Mouse (Mus musculus): Measurements from ENCODE around the gene Kctd21. TPM values are rescaled to one million over a fixed set of nuclear protein-coding genes. Genes with fewer than 3 reads are reported as not detected.

Kctd21 gene
- total RNA-seq, 2 experiments from 2014 or later: 2.6 to 3.1 TPM

- intact Hi-C loops (cut with DNase I): no loop called here
- DNase-seq: no peak
These were observed 14.1 kb downstream of the Kctd21 start for GRCm38 (mm10) chr7:97346111-97346821.

GRCm38 (mm10) chr7:97346822-97347166, 14.7 kb downstream of the Kctd21 start:
- DNase-seq: no peak
- intact Hi-C loops (cut with DNase I): no loop called here

- DNase-seq: no peak
- intact Hi-C loops (cut with DNase I): no loop called here
These were observed 15.3 kb downstream of the Kctd21 start for GRCm38 (mm10) chr7:97347464-97347863.

- no peak for DNase-seq
- intact Hi-C loops (cut with DNase I): no loop called here
These were observed 16.2 kb downstream of the Kctd21 start for GRCm38 (mm10) chr7:97348318-97348717.

- no peak for DNase-seq
- intact Hi-C loops (cut with DNase I): no loop called here
These were observed 16.7 kb downstream of the Kctd21 start for GRCm38 (mm10) chr7:97348836-97349235.

GRCm38 (mm10) chr7:97349438-97349837, 17.3 kb downstream of the Kctd21 start:
- DNase-seq: no peak
- intact Hi-C loops (cut with DNase I): no loop called here

GRCm38 (mm10) chr7:97350891-97351290, 18.8 kb downstream of the Kctd21 start:
- intact Hi-C loops (cut with DNase I): no loop called here

GRCm38 (mm10) chr7:97351792-97352513, 19.8 kb downstream of the Kctd21 start:
- intact Hi-C loops (cut with DNase I): no loop called here
- no peak for DNase-seq

More at GRCm38 (mm10) chr7:97350891-97351290, 18.8 kb downstream of the Kctd21 start:
- no peak for DNase-seq

- no peak for DNase-seq
- intact Hi-C loops (cut with DNase I): no loop called here
These were observed 21.2 kb downstream of the Kctd21 start for GRCm38 (mm10) chr7:97353356-97353755.

- intact Hi-C loops (cut with DNase I): no loop called here
- DNase-seq: no peak
These were observed 23.1 kb downstream of the Kctd21 start for GRCm38 (mm10) chr7:97355068-97355841.

GRCm38 (mm10) chr7:97356253-97356652, 24.1 kb downstream of the Kctd21 start:
- intact Hi-C loops (cut with DNase I): no loop called here
- DNase-seq: no peak

- intact Hi-C loops (cut with DNase I): no loop called here
- DNase-seq: peak; percentile 67 to 81
These were observed 24.7 kb downstream of the Kctd21 start for GRCm38 (mm10) chr7:97356875-97357276.

GRCm38 (mm10) chr7:97357840-97358239, 25.7 kb downstream of the Kctd21 start:
- no peak for DNase-seq
- intact Hi-C loops (cut with DNase I): no loop called here

- no peak for DNase-seq
- intact Hi-C loops (cut with DNase I): no loop called here
These were observed 26.2 kb downstream of the Kctd21 start for GRCm38 (mm10) chr7:97358347-97358746.

- intact Hi-C loops (cut with DNase I): no loop called here
- DNase-seq: no peak
These were observed 28.0 kb downstream of the Kctd21 start for GRCm38 (mm10) chr7:97360166-97360565.

- no peak for DNase-seq
- intact Hi-C loops (cut with DNase I): no loop called here
These were observed 28.8 kb downstream of the Kctd21 start for GRCm38 (mm10) chr7:97360955-97361354.

- no peak for DNase-seq
- intact Hi-C loops (cut with DNase I): no loop called here
These were observed 29.3 kb downstream of the Kctd21 start for GRCm38 (mm10) chr7:97361467-97361866.

GRCm38 (mm10) chr7:97365887-97366286, 33.8 kb downstream of the Kctd21 start:
- intact Hi-C loops (cut with DNase I): no loop called here
- DNase-seq: no peak

- intact Hi-C loops (cut with DNase I): no loop called here
- no peak for DNase-seq
These were observed 43.0 kb downstream of the Kctd21 start for GRCm38 (mm10) chr7:97375101-97375500.

GRCm38 (mm10) chr7:97375906-97376305, 43.8 kb downstream of the Kctd21 start:
- DNase-seq: no peak
- intact Hi-C loops (cut with DNase I): no loop called here

GRCm38 (mm10) chr7:97379304-97379703, 47.2 kb downstream of the Kctd21 start:
- DNase-seq: no peak
- intact Hi-C loops (cut with DNase I): no loop called here

Measured in gastrocnemius, postnatal 36 days (tissue).